Mouse (Mus musculus): ENCODE measurements around the gene Dph5. TPM values are rescaled to one million over a fixed set of nuclear protein-coding genes. Genes with fewer than 3 reads are reported as not detected.
A peak's percentile ranks its signal among the peaks of the same experiment; 100 is the strongest.

Gene Dph5
- polyA plus RNA-seq, 1 experiment = 8.8 TPM

GRCm38 (mm10) chr3:115963597-115963996 is 76.0 kb downstream of the Dph5 start:
- no peaks in the 10 kb centered on the region for H3K79me2 ChIP-seq (ENCODE audit: control insufficient read depth, insufficient read depth)
- H3ac ChIP-seq (ENCODE audit: control insufficient read depth, insufficient read length) = no peak overlapping the region
- TF ChIP-seq USF1 (IDR thresholded peaks at IDR 0.05; ENCODE audit: low read depth) (no peak), REST (IDR thresholded peaks at IDR 0.05; ENCODE audit: insufficient read depth, insufficient read length) (no peak), SRF (IDR thresholded peaks at IDR 0.05; ENCODE audit: control insufficient read depth, insufficient read length, low read depth) (no peak), TCF3 (IDR thresholded peaks at IDR 0.05; ENCODE audit: insufficient read length, low read depth) (no peak), POLR2AphosphoS2 (IDR thresholded peaks at IDR 0.05; ENCODE audit: insufficient read length, low read depth) (no peak), MYOG (IDR thresholded peaks at IDR 0.05; ENCODE audit: control insufficient read depth in 1 of 3, insufficient read depth in 1 of 3, insufficient read length in 2 of 3, low read depth in 2 of 3) (no peak), MYOD1 (IDR thresholded peaks at IDR 0.05; ENCODE audit: control insufficient read depth in 1 of 3, insufficient read length in 2 of 3, low read depth in 2 of 3) (no peak), MAX (IDR thresholded peaks at IDR 0.05; ENCODE audit: low read depth) (no peak), CEBPB (IDR thresholded peaks at IDR 0.05; ENCODE audit: insufficient read depth, poor library complexity, severe bottlenecking) (no peak), E2F4 (IDR thresholded peaks at IDR 0.05; ENCODE audit: insufficient read depth) (no peak)
- H3K4me2 ChIP-seq (ENCODE audit: low read depth) = no peak overlapping the region
- H3K27me3 ChIP-seq (ENCODE audit: control insufficient read depth, insufficient read depth, insufficient read length) = no peaks in the 10 kb centered on the region
- H3K36me3 ChIP-seq (ENCODE audit: control insufficient read depth, insufficient read depth) = peaks cover 7% of the 10 kb centered on the region
- no peak overlapping the region for H3K4me3 ChIP-seq

GRCm38 (mm10) chr3:115964071-115964470 is 76.4 kb downstream of the Dph5 start:
- H3K27me3 ChIP-seq (ENCODE audit: control insufficient read depth, insufficient read depth, insufficient read length) = no peaks in the 10 kb centered on the region
- H3ac ChIP-seq (ENCODE audit: control insufficient read depth, insufficient read length) = no peak overlapping the region
- peaks cover 4% of the 10 kb centered on the region for H3K36me3 ChIP-seq (ENCODE audit: control insufficient read depth, insufficient read depth)
- no peak for TF ChIP-seq MYOD1 (IDR thresholded peaks at IDR 0.05; ENCODE audit: control insufficient read depth in 1 of 3, insufficient read length in 2 of 3, low read depth in 2 of 3)
- TF ChIP-seq E2F4 (IDR thresholded peaks at IDR 0.05; ENCODE audit: insufficient read depth) = no peak
- no peak for TF ChIP-seq POLR2AphosphoS2 (IDR thresholded peaks at IDR 0.05; ENCODE audit: insufficient read length, low read depth)
- TF ChIP-seq USF1 (IDR thresholded peaks at IDR 0.05; ENCODE audit: low read depth) = no peak
- TF ChIP-seq POLR2A (IDR thresholded peaks at IDR 0.05; ENCODE audit: insufficient read length, low read depth) = no peak
- H3K79me2 ChIP-seq (ENCODE audit: control insufficient read depth, insufficient read depth) = no peaks in the 10 kb centered on the region
- H3K4me2 ChIP-seq (ENCODE audit: low read depth) = no peak overlapping the region
- H3K4me3 ChIP-seq = no peak overlapping the region

DNA sequence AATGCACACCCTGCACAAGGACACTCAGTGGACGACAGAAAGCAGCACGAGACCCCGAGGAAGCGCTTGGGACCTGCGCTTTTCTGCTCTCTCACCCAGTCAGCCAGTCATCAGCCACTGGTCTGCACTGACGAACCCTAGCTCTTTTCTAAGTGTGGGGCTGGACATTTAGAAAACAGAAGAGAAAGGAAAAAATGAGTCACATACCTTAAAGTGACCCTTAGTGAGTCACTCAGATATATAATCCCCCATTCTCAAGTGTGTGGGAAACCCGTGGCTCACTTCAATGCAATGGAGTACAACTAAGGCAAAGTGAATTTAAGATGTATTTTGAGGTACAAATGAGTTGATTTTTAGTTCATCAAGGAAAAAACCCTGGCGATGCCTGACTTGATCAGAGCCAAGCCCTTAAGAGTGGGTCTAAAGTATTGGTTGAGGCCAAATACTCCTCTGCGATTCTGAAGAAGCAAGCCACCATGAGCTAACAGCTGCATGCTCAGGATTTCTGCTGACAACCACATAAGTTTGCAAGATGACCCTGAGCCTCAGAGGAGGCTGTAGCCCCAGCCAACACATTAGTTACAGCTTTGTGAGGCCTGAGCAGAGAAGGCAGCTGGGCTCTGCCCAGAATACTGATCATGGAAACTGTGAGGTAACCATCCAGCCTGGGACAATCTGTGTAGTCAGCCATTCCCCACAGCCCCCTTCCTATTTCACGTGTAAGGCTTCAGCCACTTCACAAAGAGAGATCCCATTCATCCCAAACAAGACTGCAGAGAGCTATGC is 81.3 kb downstream of the Dph5 start:
- Histone ChIP-seq H3K4me3 (no peak overlapping the region), H3K36me3 (ENCODE audit: control insufficient read depth, insufficient read depth) (no peaks in the 10 kb centered on the region), H3ac (ENCODE audit: control insufficient read depth, insufficient read length) (no peak overlapping the region), H3K27me3 (ENCODE audit: control insufficient read depth, insufficient read depth, insufficient read length) (no peaks in the 10 kb centered on the region), H3K79me2 (ENCODE audit: control insufficient read depth, insufficient read depth) (no peaks in the 10 kb centered on the region), H3K4me2 (ENCODE audit: low read depth) (peak overlapping the region; percentile 69)
- peak; percentile 52 to 85 (median 77) for TF ChIP-seq MYOD1 (IDR thresholded peaks at IDR 0.05; ENCODE audit: control insufficient read depth in 1 of 3, insufficient read length in 2 of 3, low read depth in 2 of 3)
- no peak for TF ChIP-seq MAX (IDR thresholded peaks at IDR 0.05; ENCODE audit: low read depth)
- peak in 2 of 3 experiments; percentile 78 to 79 for TF ChIP-seq MYOG (IDR thresholded peaks at IDR 0.05; ENCODE audit: control insufficient read depth in 1 of 3, insufficient read depth in 1 of 3, insufficient read length in 2 of 3, low read depth in 2 of 3)
- no peak for TF ChIP-seq POLR2A (IDR thresholded peaks at IDR 0.05; ENCODE audit: insufficient read length, low read depth)
- no peak for TF ChIP-seq REST (IDR thresholded peaks at IDR 0.05; ENCODE audit: insufficient read depth, insufficient read length)
- TF ChIP-seq TCF3 (IDR thresholded peaks at IDR 0.05; ENCODE audit: insufficient read length, low read depth) = no peak
- TF ChIP-seq E2F4 (IDR thresholded peaks at IDR 0.05; ENCODE audit: insufficient read depth) = no peak

DNA sequence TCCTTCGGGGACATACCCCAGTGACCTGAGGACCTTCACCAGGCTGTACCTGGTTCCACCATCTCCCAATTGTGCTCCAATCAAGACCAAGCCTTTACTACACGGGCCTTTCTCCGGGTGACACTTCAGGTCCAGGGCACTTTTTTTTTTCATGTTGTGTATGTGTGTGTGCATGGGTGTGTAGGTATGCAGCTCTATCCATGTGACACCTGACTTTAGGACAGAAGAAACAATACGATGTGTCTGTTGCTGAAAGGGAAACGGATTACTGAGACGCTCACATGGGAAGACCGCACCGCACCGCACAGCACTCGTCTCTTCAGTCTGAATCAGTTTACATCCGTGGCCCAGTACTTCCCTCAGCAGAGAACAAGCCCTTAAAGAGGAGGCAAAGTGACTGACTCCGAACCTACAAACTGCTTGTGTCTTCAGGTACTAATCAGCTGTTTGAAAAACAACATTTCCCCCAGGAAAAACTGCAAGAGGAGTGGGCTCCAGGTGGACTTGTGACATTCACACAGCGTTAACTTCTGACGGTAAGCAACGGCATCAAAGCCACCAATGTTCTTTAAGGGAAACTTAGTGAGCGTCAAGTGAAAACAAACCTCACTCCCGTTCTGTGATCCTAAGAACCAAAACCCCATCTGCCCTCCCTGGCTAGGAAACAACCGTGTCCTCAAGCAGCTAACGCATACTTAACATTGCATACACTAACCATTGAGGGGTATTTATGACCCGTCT is 83.6 kb downstream of the Dph5 start:
- no peak overlapping the region for H3ac ChIP-seq (ENCODE audit: control insufficient read depth, insufficient read length)
- H3K79me2 ChIP-seq (ENCODE audit: control insufficient read depth, insufficient read depth) = no peaks in the 10 kb centered on the region
- no peak for TF ChIP-seq POLR2AphosphoS2 (IDR thresholded peaks at IDR 0.05; ENCODE audit: insufficient read length, low read depth)
- TF ChIP-seq E2F4 (IDR thresholded peaks at IDR 0.05; ENCODE audit: insufficient read depth) = no peak
- no peak for TF ChIP-seq TCF3 (IDR thresholded peaks at IDR 0.05; ENCODE audit: insufficient read length, low read depth)
- no peak for TF ChIP-seq TCF12 (IDR thresholded peaks at IDR 0.05; ENCODE audit: insufficient read depth, poor library complexity, severe bottlenecking)
- TF ChIP-seq MYOG (IDR thresholded peaks at IDR 0.05; ENCODE audit: control insufficient read depth in 1 of 3, insufficient read depth in 1 of 3, insufficient read length in 2 of 3, low read depth in 2 of 3) = no peak
- TF ChIP-seq REST (IDR thresholded peaks at IDR 0.05; ENCODE audit: insufficient read depth, insufficient read length) = no peak
- TF ChIP-seq POLR2A (IDR thresholded peaks at IDR 0.05; ENCODE audit: insufficient read length, low read depth) = no peak
- no peak for TF ChIP-seq MAX (IDR thresholded peaks at IDR 0.05; ENCODE audit: low read depth)
- TF ChIP-seq MYOD1 (IDR thresholded peaks at IDR 0.05; ENCODE audit: control insufficient read depth in 1 of 3, insufficient read length in 2 of 3, low read depth in 2 of 3) = no peak
- TF ChIP-seq SRF (IDR thresholded peaks at IDR 0.05; ENCODE audit: control insufficient read depth, insufficient read length, low read depth) = no peak
- TF ChIP-seq CEBPB (IDR thresholded peaks at IDR 0.05; ENCODE audit: insufficient read depth, poor library complexity, severe bottlenecking) = no peak
- TF ChIP-seq USF1 (IDR thresholded peaks at IDR 0.05; ENCODE audit: low read depth) = no peak
- H3K4me2 ChIP-seq (ENCODE audit: low read depth) = no peak overlapping the region
- H3K36me3 ChIP-seq (ENCODE audit: control insufficient read depth, insufficient read depth) = no peaks in the 10 kb centered on the region
- H3K4me3 ChIP-seq = no peak overlapping the region
- H3K27me3 ChIP-seq (ENCODE audit: control insufficient read depth, insufficient read depth, insufficient read length) = no peaks in the 10 kb centered on the region
